Mouse (Mus musculus): ENCODE data around the gene Ccdc167. TPM values are rescaled to one million over a fixed set of nuclear protein-coding genes. Genes with fewer than 3 reads are reported as not detected.

Ccdc167 gene
- polyA plus RNA-seq, 1 experiment, result 11.3 TPM

- no peak for DNase-seq (ENCODE audit: low spot score)
Observed at GRCm38 (mm10) chr17:29686771-29687170, 30.1 kb downstream of the Ccdc167 start.

GRCm38 (mm10) chr17:29684275-29684674, 32.6 kb downstream of the Ccdc167 start:
- no peak for DNase-seq (ENCODE audit: low spot score)

- DNase-seq (ENCODE audit: low spot score), result no peak
Observed at GRCm38 (mm10) chr17:29683127-29683526, 33.7 kb downstream of the Ccdc167 start.

GRCm38 (mm10) chr17:29682261-29682660, 34.6 kb downstream of the Ccdc167 start:
- no peak for DNase-seq (ENCODE audit: low spot score)

GRCm38 (mm10) chr17:29681669-29682068, 35.2 kb downstream of the Ccdc167 start:
- no peak for DNase-seq (ENCODE audit: low spot score)

GRCm38 (mm10) chr17:29680921-29681320, 35.9 kb downstream of the Ccdc167 start:
- DNase-seq (ENCODE audit: low spot score), result no peak

GRCm38 (mm10) chr17:29680174-29680573, 36.7 kb downstream of the Ccdc167 start:
- no peak for DNase-seq (ENCODE audit: low spot score)

- no peak for DNase-seq (ENCODE audit: low spot score)
Observed at GRCm38 (mm10) chr17:29679038-29679767, 37.6 kb downstream of the Ccdc167 start.

GRCm38 (mm10) chr17:29678526-29678925, 38.3 kb downstream of the Ccdc167 start:
- no peak for DNase-seq (ENCODE audit: low spot score)

- DNase-seq (ENCODE audit: low spot score), result no peak
Observed at GRCm38 (mm10) chr17:29673325-29673724, 43.5 kb downstream of the Ccdc167 start.

GRCm38 (mm10) chr17:29671021-29671420, 45.8 kb downstream of the Ccdc167 start:
- DNase-seq (ENCODE audit: low spot score), result no peak

GRCm38 (mm10) chr17:29669936-29670335, 46.9 kb downstream of the Ccdc167 start:
- DNase-seq (ENCODE audit: low spot score), result no peak

GRCm38 (mm10) chr17:29669030-29669429, 47.8 kb downstream of the Ccdc167 start:
- DNase-seq (ENCODE audit: low spot score), result no peak

GRCm38 (mm10) chr17:29668051-29668986, 48.5 kb downstream of the Ccdc167 start:
- no peak for DNase-seq (ENCODE audit: low spot score)

GRCm38 (mm10) chr17:29662145-29662544, 54.7 kb downstream of the Ccdc167 start:
- no peak for DNase-seq (ENCODE audit: low spot score)

- no peak for DNase-seq (ENCODE audit: low spot score)
Observed at GRCm38 (mm10) chr17:29660762-29661391, 56.0 kb downstream of the Ccdc167 start.

- peak; percentile 96 for DNase-seq (ENCODE audit: low spot score)
Observed at GRCm38 (mm10) chr17:29660076-29660761, 56.6 kb downstream of the Ccdc167 start, which contains the start of gene Cmtr1. Gene Cmtr1 (plus strand): TSS chr17:29660595.

- no peak for DNase-seq (ENCODE audit: low spot score)
Observed at GRCm38 (mm10) chr17:29658249-29658648, 58.6 kb downstream of the Ccdc167 start.

GRCm38 (mm10) chr17:29642219-29642618, 74.6 kb downstream of the Ccdc167 start:
- DNase-seq (ENCODE audit: low spot score), result no peak

- no peak for DNase-seq (ENCODE audit: low spot score)
Observed at GRCm38 (mm10) chr17:29640971-29641370, 75.9 kb downstream of the Ccdc167 start.

- DNase-seq (ENCODE audit: low spot score), result no peak
Observed at GRCm38 (mm10) chr17:29637895-29638294, 78.9 kb downstream of the Ccdc167 start.

- no peak for DNase-seq (ENCODE audit: low spot score)
Observed at GRCm38 (mm10) chr17:29637377-29637776, 79.5 kb downstream of the Ccdc167 start.
